Mouse (Mus musculus) layer of hippocampus, adult 8-10 months (tissue): Measurements from ENCODE around the gene Usp36. TPM values are rescaled to one million over a fixed set of nuclear protein-coding genes. Genes with fewer than 3 reads are reported as not detected.

Experiments
- DNase-seq, 2 experiments: peaks; one replicate each; pipeline ENCODE4 v3.0.0; 2022; ENCODE audit warnings: low spot score in 2 of 2
- total RNA-seq, 4 experiments: library from RNA; stranded (reverse); gene quantifications; 2 replicates each; pipeline ENCODE4 v1.2.4; 2022

The Usp36 gene
- total RNA-seq, 4 experiments from 2014 or later: 28.7 to 33.8 (median 30.8) TPM

DNA sequence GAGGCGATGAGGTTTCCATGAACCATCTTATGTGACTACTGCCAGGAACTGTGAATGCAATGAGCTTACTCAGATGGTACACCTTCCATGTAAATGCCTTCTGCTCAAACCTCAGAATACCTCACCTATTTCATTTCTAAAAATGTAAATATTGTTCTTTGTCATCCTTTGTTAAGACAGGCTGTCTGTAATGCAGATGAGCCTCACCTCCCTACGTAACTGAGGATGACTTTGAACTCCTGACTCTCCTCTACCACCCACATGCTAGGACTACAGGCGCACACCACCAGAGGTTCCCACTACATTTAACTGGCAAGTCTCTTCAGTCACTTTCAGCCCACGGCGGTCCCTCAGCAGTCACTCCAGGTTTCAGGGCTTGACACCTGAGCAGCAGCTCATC, 67.1 kb downstream of the Usp36 start:
- DNase-seq: no peak

DNA sequence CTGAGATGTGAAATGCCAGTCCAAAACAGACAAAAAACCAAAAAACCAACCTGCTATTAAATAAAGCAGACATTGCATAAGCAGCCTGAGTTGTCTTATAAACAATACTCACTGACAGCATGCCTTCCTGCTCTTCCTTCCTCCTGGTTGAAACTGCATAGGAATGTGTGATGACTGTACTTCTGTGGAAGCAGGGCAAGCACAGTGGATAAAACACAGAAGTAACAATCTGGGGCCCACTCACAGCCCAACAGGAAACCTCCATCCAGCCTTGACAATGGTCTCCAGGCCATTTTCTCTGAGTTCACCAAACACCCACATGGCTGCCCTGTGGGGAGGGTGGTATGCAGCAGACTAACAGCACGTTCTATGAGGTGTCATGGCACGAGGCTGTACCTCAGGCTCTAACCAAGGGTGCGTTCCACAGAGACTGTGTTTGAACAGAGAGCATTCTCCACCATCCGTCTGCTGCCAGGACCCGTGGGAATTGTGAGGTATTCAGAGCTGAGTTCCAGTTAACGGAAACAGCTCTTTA, 67.6 kb downstream of the Usp36 start:
- no peak for DNase-seq

- DNase-seq: peak in 1 of 2 experiments; percentile 62
These were observed 69.3 kb downstream of the Usp36 start for GRCm38 (mm10) chr11:118220561-118221262.

GRCm38 (mm10) chr11:118219066-118219465, 71.0 kb downstream of the Usp36 start:
- no peak for DNase-seq

- no peak for DNase-seq
These were observed 73.6 kb downstream of the Usp36 start for GRCm38 (mm10) chr11:118216468-118216867.

GRCm38 (mm10) chr11:118215928-118216458, 74.1 kb downstream of the Usp36 start:
- DNase-seq: no peak

DNA sequence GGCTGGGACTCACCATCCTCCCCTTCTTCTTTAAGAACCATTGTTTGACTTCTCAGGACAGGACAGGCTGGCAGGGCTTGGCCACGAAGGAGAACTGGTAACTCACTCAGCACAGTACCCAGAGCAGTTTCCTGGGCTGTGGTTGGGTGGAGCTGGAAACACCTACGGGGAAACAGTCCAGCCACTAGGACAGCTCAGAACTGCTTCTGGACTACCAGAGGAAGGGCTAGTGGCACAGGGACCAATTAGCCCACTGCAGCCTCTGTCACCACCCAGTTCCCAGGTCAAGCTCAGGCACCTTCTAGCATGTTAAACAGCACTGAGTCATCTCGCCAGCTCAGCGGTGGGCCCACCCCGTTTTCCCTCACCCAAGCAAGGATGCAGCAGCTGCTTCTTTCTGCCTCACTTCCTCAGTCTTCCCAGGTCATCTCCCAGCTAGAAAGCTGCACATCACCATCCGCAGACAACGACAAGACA, 77.4 kb downstream of the Usp36 start:
- DNase-seq: no peak

GRCm38 (mm10) chr11:118211749-118212635, 78.1 kb downstream of the Usp36 start:
- DNase-seq: peak; percentile 76 to 78

DNA sequence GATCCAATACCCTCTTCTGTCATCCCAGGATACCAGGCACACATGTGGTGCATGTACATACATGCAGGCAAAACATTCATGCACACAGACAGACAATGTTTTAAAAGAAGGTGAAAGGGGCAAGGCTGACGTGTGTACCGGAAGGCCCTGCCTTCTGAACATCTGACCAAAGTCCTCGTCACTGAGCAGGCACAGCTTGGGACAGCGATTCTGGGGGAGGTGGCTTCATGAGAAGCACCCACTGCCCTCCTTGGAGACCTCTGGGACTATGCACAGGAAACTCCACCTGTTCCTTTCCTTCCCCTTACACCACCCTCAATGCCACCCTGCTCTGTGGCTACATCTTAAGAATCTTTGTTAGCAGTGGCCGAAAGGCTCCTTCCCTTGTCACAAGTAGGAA, 79.1 kb downstream of the Usp36 start:
- DNase-seq: no peak

- DNase-seq: peak; percentile 81 to 84
These were observed 79.9 kb downstream of the Usp36 start for GRCm38 (mm10) chr11:118210116-118210515.

Other genes starting within 250 kb of the Usp36 start
- under 1 TPM in 2 of 4 experiments, not detected in 2; 0.07 to 0.09 TPM for gene Dnah17, start 159.6 kb downstream of the Usp36 start, total RNA-seq
- gene Cyth1, start 41.7 kb downstream of the Usp36 start, total RNA-seq: 10 to 100 TPM; 84.7 to 96.8 (median 89.4) TPM
- gene Cep295nl, start 52.3 kb upstream of the Usp36 start, total RNA-seq: 1 to 10 TPM; 1.5 to 2.2 (median 2.1) TPM
- 100 to 1,000 TPM; 225 to 284 (median 259) TPM for gene Timp2, start 65.5 kb upstream of the Usp36 start, total RNA-seq
- gene Lgals3bp, start 111.8 kb upstream of the Usp36 start, total RNA-seq: 100 to 1,000 TPM in 1 of 4 experiments, 10 to 100 TPM in 3; 17.0 to 100 (median 50.4) TPM
- gene Cant1, start 128.8 kb upstream of the Usp36 start, total RNA-seq: 10 to 100 TPM; 39.6 to 42.8 (median 41.1) TPM
- 1 to 10 TPM; 3.1 to 6.0 (median 3.6) TPM for gene C1qtnf1, start 138.0 kb upstream of the Usp36 start, total RNA-seq
- gene Engase, start 186.6 kb upstream of the Usp36 start, total RNA-seq: 10 to 100 TPM; 14.9 to 22.3 (median 19.0) TPM